Mouse (Mus musculus) ES-E14 (cell line): ENCODE measurements around the gene Plpp2.

Experiments
- CHD2 ChIP-seq: IDR thresholded peaks from 2 replicates; pipeline ENCODE4 v1.6.1; 2014; ENCODE audit warnings: mild to moderate bottlenecking, low read depth, low read length, inconsistent platforms
- HCFC1 ChIP-seq: IDR thresholded peaks from 2 replicates; pipeline ENCODE4 v1.6.1; 2012; ENCODE audit warnings: low read length, inconsistent platforms, borderline replicate concordance; ENCODE audit not compliant: insufficient read depth
- MAFK ChIP-seq: IDR thresholded peaks from 2 replicates; pipeline ENCODE4 v1.6.1; 2014; ENCODE audit warnings: mild to moderate bottlenecking, low read depth, low read length, inconsistent platforms; ENCODE audit not compliant: insufficient read depth
- ZNF384 ChIP-seq: IDR thresholded peaks from 2 replicates; pipeline ENCODE4 v1.6.1; 2012; ENCODE audit warnings: low read depth, low read length, inconsistent platforms

DNA sequence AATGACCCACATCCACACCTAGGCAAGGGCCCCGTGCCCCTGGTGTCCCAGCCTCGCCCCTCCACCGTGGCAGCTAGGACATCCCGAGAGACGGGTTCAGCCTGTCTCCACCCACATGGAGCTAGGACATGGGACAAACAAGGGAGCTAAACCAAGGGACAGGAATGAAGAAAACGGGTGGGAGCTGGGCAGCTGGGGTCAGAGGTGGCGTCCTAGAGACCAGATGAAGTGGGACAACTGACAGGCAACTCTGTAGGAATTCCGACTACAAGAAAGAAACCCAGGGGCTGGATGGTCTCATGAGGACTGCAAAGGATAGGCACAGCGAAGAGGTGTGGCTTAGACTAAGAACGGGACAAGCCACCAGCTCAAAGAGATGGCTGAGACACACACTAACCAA lies 20.1 kb upstream of the Plpp2 start:
- TF ChIP-seq HCFC1 (no peak), CHD2 (no peak), MAFK (no peak), ZNF384 (no peak)
